Mouse (Mus musculus): Measurements from ENCODE around the gene Ak4.

Ak4 gene

DNA sequence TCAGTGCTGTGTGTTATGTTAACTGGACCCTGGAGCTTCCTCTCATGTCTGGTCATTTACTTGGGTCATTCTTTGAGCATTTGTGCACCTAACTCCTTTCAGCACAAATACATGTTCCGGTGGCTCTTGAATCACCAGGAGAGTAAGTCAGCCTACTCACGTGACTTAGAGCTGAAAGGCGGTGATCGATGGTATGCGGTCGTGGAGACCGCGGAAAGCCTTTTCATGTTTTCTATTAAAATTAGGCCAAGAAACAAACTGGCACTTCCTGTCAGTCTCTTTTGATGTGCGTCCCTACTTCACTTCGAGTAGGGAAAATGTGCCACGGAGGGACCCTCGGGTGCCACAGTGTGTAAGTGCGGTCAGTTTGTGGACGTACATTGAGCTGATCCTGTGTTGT, 96.8 kb downstream of the Ak4 start:
- DNase-seq: no peak

Measured in lung, postnatal 14 days (tissue).